Mouse (Mus musculus): ENCODE measurements at regions not wholly inside any gene's neighbourhood (a gene's known extent, or its start where the extent isn't known, plus 50 kb on each side); places are given as distances from the start of the nearest gene placed in this dataset.

GRCm38 (mm10) chr2:34010166-34010565 is 122.4 kb upstream of the Mvb12b start:
- Histone ChIP-seq H3K4me3 (ENCODE audit: low read length) (no peak overlapping the region), H3K27ac (ENCODE audit: low read depth, low read length) (no peak overlapping the region), H3K27me3 (replicated peaks; ENCODE audit: control insufficient read depth, insufficient read depth, low read length) (no peaks in the 10 kb centered on the region), H3K36me3 (ENCODE audit: control insufficient read depth, insufficient read depth, low read length) (no peaks in the 10 kb centered on the region), H3K9ac (ENCODE audit: low read depth, low read length) (no peak overlapping the region), H3K4me2 (ENCODE audit: low read length) (no peak overlapping the region), H3K9me3 (ENCODE audit: control insufficient read depth, low read length) (no peaks in the 10 kb centered on the region), H3K4me1 (ENCODE audit: control insufficient read depth, insufficient read depth, low read depth, low read length) (no peaks in the 10 kb centered on the region)
- ATAC-seq, result no peak
- WGBS, result 84% methylated on average over 1 of the region's 1 CpGs

GRCm38 (mm10) chr2:34007916-34008315 is 120.2 kb upstream of the Mvb12b start:
- no peak for ATAC-seq

GRCm38 (mm10) chr2:33997106-33997505 is 109.4 kb upstream of the Mvb12b start:
- WGBS, result 94% methylated on average over 7 of the region's 7 CpGs
- no peaks in the 10 kb centered on the region; the same call in 1 of the 2 replicates for H3K9me3 ChIP-seq (ENCODE audit: control insufficient read depth, low read length)
- H3K27me3 ChIP-seq (replicated peaks; ENCODE audit: control insufficient read depth, insufficient read depth, low read length), result no peaks in the 10 kb centered on the region
- no peak overlapping the region for H3K27ac ChIP-seq (ENCODE audit: low read depth, low read length)
- no peak overlapping the region for H3K9ac ChIP-seq (ENCODE audit: low read depth, low read length)
- no peaks in the 10 kb centered on the region for H3K4me1 ChIP-seq (ENCODE audit: control insufficient read depth, insufficient read depth, low read depth, low read length)
- H3K36me3 ChIP-seq (ENCODE audit: control insufficient read depth, insufficient read depth, low read length), result no peaks in the 10 kb centered on the region
- H3K4me2 ChIP-seq (ENCODE audit: low read length), result no peak overlapping the region
- no peak overlapping the region for H3K4me3 ChIP-seq (ENCODE audit: low read length)
- no peak for ATAC-seq

More at GRCm38 (mm10) chr2:34007916-34008315, 120.2 kb upstream of the Mvb12b start:
- H3K27ac ChIP-seq (ENCODE audit: low read depth, low read length), result no peak overlapping the region
- 95% methylated on average over 7 of the region's 7 CpGs for WGBS
- no peak overlapping the region for H3K9ac ChIP-seq (ENCODE audit: low read depth, low read length)
- no peaks in the 10 kb centered on the region for H3K4me1 ChIP-seq (ENCODE audit: control insufficient read depth, insufficient read depth, low read depth, low read length)
- no peaks in the 10 kb centered on the region for H3K36me3 ChIP-seq (ENCODE audit: control insufficient read depth, insufficient read depth, low read length)
- H3K27me3 ChIP-seq (replicated peaks; ENCODE audit: control insufficient read depth, insufficient read depth, low read length), result no peaks in the 10 kb centered on the region
- no peak overlapping the region for H3K4me3 ChIP-seq (ENCODE audit: low read length)
- no peak overlapping the region for H3K4me2 ChIP-seq (ENCODE audit: low read length)
- no peaks in the 10 kb centered on the region for H3K9me3 ChIP-seq (ENCODE audit: control insufficient read depth, low read length)

GRCm38 (mm10) chr2:33996331-33996730 is 108.6 kb upstream of the Mvb12b start:
- H3K27me3 ChIP-seq (replicated peaks; ENCODE audit: control insufficient read depth, insufficient read depth, low read length), result no peaks in the 10 kb centered on the region
- H3K4me3 ChIP-seq (ENCODE audit: low read length), result no peak overlapping the region
- ATAC-seq, result no peak
- no peaks in the 10 kb centered on the region for H3K4me1 ChIP-seq (ENCODE audit: control insufficient read depth, insufficient read depth, low read depth, low read length)
- no peak overlapping the region for H3K9ac ChIP-seq (ENCODE audit: low read depth, low read length)
- H3K36me3 ChIP-seq (ENCODE audit: control insufficient read depth, insufficient read depth, low read length), result no peaks in the 10 kb centered on the region
- H3K9me3 ChIP-seq (ENCODE audit: control insufficient read depth, low read length), result no peaks in the 10 kb centered on the region; the same call in 1 of the 2 replicates
- H3K4me2 ChIP-seq (ENCODE audit: low read length), result no peak overlapping the region
- WGBS, result 96% methylated on average over 2 of the region's 2 CpGs
- H3K27ac ChIP-seq (ENCODE audit: low read depth, low read length), result no peak overlapping the region

GRCm38 (mm10) chr2:33991299-33991698 is 103.6 kb upstream of the Mvb12b start:
- H3K27ac ChIP-seq (ENCODE audit: low read depth, low read length), result no peak overlapping the region
- no peak overlapping the region for H3K4me2 ChIP-seq (ENCODE audit: low read length)
- H3K4me1 ChIP-seq (ENCODE audit: control insufficient read depth, insufficient read depth, low read depth, low read length), result peaks cover 2% of the 10 kb centered on the region; the same call in 1 of the 2 replicates
- no peaks in the 10 kb centered on the region; the same call in 1 of the 2 replicates for H3K9me3 ChIP-seq (ENCODE audit: control insufficient read depth, low read length)
- H3K27me3 ChIP-seq (replicated peaks; ENCODE audit: control insufficient read depth, insufficient read depth, low read length), result no peaks in the 10 kb centered on the region
- no peak overlapping the region for H3K4me3 ChIP-seq (ENCODE audit: low read length)
- no peaks in the 10 kb centered on the region for H3K36me3 ChIP-seq (ENCODE audit: control insufficient read depth, insufficient read depth, low read length)
- ATAC-seq, result no peak
- 85% methylated on average over 4 of the region's 4 CpGs for WGBS
- H3K9ac ChIP-seq (ENCODE audit: low read depth, low read length), result no peak overlapping the region

GRCm38 (mm10) chr2:33990711-33991110 is 103.0 kb upstream of the Mvb12b start:
- Histone ChIP-seq H3K27me3 (replicated peaks; ENCODE audit: control insufficient read depth, insufficient read depth, low read length) (no peaks in the 10 kb centered on the region), H3K4me3 (ENCODE audit: low read length) (no peak overlapping the region), H3K9me3 (ENCODE audit: control insufficient read depth, low read length) (no peaks in the 10 kb centered on the region; the same call in 1 of the 2 replicates), H3K4me1 (ENCODE audit: control insufficient read depth, insufficient read depth, low read depth, low read length) (peaks cover 2% of the 10 kb centered on the region; the same call in 1 of the 2 replicates), H3K9ac (ENCODE audit: low read depth, low read length) (no peak overlapping the region), H3K36me3 (ENCODE audit: control insufficient read depth, insufficient read depth, low read length) (no peaks in the 10 kb centered on the region), H3K27ac (ENCODE audit: low read depth, low read length) (no peak overlapping the region), H3K4me2 (ENCODE audit: low read length) (no peak overlapping the region)
- WGBS, result 89% methylated on average over 6 of the region's 6 CpGs
- no peak for ATAC-seq

- Histone ChIP-seq H3K4me2 (ENCODE audit: low read length) (no peak overlapping the region), H3K4me3 (ENCODE audit: low read length) (no peak overlapping the region), H3K27me3 (replicated peaks; ENCODE audit: control insufficient read depth, insufficient read depth, low read length) (no peaks in the 10 kb centered on the region), H3K36me3 (ENCODE audit: control insufficient read depth, insufficient read depth, low read length) (no peaks in the 10 kb centered on the region), H3K9ac (ENCODE audit: low read depth, low read length) (peak overlapping the region; percentile 25; the same call in 1 of the 2 replicates), H3K9me3 (ENCODE audit: control insufficient read depth, low read length) (no peaks in the 10 kb centered on the region; the same call in 1 of the 2 replicates), H3K27ac (ENCODE audit: low read depth, low read length) (no peak overlapping the region; the same call in 1 of the 2 replicates), H3K4me1 (ENCODE audit: control insufficient read depth, insufficient read depth, low read depth, low read length) (peaks cover 2% of the 10 kb centered on the region; the same call in 1 of the 2 replicates)
- 47% methylated on average over 12 of the region's 12 CpGs for WGBS
- no peak for ATAC-seq
Observed at GRCm38 (mm10) chr2:33989555-33990370, 102.0 kb upstream of the Mvb12b start.

GRCm38 (mm10) chr2:33986420-33986819 is 98.7 kb upstream of the Mvb12b start:
- Histone ChIP-seq H3K27ac (ENCODE audit: low read depth, low read length) (no peak overlapping the region), H3K27me3 (replicated peaks; ENCODE audit: control insufficient read depth, insufficient read depth, low read length) (no peaks in the 10 kb centered on the region), H3K4me3 (ENCODE audit: low read length) (no peak overlapping the region), H3K9ac (ENCODE audit: low read depth, low read length) (no peak overlapping the region), H3K9me3 (ENCODE audit: control insufficient read depth, low read length) (no peaks in the 10 kb centered on the region), H3K4me2 (ENCODE audit: low read length) (peak overlapping the region; percentile 40; the same call in 1 of the 2 replicates), H3K4me1 (ENCODE audit: control insufficient read depth, insufficient read depth, low read depth, low read length) (peaks cover 4% of the 10 kb centered on the region; the same call in 1 of the 2 replicates), H3K36me3 (ENCODE audit: control insufficient read depth, insufficient read depth, low read length) (no peaks in the 10 kb centered on the region)
- ATAC-seq, result peak; percentile 60
- 20% methylated on average over 4 of the region's 4 CpGs for WGBS

GRCm38 (mm10) chr2:33985316-33985715 is 97.6 kb upstream of the Mvb12b start:
- Histone ChIP-seq H3K4me3 (ENCODE audit: low read length) (no peak overlapping the region), H3K36me3 (ENCODE audit: control insufficient read depth, insufficient read depth, low read length) (no peaks in the 10 kb centered on the region), H3K9me3 (ENCODE audit: control insufficient read depth, low read length) (no peaks in the 10 kb centered on the region), H3K27ac (ENCODE audit: low read depth, low read length) (no peak overlapping the region), H3K4me1 (ENCODE audit: control insufficient read depth, insufficient read depth, low read depth, low read length) (peaks cover 4% of the 10 kb centered on the region; the same call in 1 of the 2 replicates), H3K9ac (ENCODE audit: low read depth, low read length) (no peak overlapping the region), H3K4me2 (ENCODE audit: low read length) (no peak overlapping the region), H3K27me3 (replicated peaks; ENCODE audit: control insufficient read depth, insufficient read depth, low read length) (no peaks in the 10 kb centered on the region)
- no peak for ATAC-seq
- 53% methylated on average over 11 of the region's 11 CpGs for WGBS

Measured in hindbrain, embryonic 16.5 days (tissue).